Mouse (Mus musculus): Measurements from ENCODE around the gene Pla2g1b. TPM values are rescaled to one million over a fixed set of nuclear protein-coding genes. Genes with fewer than 3 reads are reported as not detected.
A peak's percentile ranks its signal among the peaks of the same experiment; 100 is the strongest.

Pla2g1b gene
- polyA plus RNA-seq, 1 experiment = 55.4 TPM

DNA sequence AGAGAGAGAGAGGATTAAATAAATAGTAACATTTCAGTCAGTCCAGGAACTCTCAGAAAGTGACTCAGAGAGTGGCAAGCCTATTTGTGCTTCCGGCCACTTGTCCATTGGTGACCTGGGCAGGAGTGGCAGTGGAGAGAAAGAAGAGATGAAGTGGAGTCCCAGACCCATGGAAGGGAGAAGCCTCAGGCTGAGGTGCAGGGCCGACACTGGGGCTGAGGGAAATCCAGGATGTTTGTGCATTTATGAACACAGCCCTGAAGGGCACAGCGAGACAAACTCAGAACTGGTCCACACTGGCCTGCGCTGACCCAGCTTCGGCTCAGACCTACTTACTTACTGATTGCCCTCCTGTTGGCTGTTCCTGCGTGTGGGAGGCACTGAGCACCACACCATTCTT lies 3.7 kb downstream of the Pla2g1b start:
- Histone ChIP-seq H3K9me3 (replicated peaks; ENCODE audit: control insufficient read depth, insufficient read depth, low read length, poor library complexity, severe bottlenecking) (no peaks in the 10 kb centered on the region), H3K27ac (ENCODE audit: insufficient read depth, low read length) (no peak overlapping the region), H3K9ac (ENCODE audit: low read depth, poor library complexity, severe bottlenecking) (no peak overlapping the region), H3K4me3 (ENCODE audit: low read depth, low read length) (no peak overlapping the region), H3K36me3 (ENCODE audit: control insufficient read depth, insufficient read depth, low read length, poor library complexity, severe bottlenecking) (peaks cover 2% of the 10 kb centered on the region), H3K4me1 (ENCODE audit: control insufficient read depth, insufficient read depth, low read length) (no peaks in the 10 kb centered on the region), H3K27me3 (ENCODE audit: control insufficient read depth, insufficient read depth, low read length, poor library complexity, severe bottlenecking) (no peaks in the 10 kb centered on the region)
- TF ChIP-seq EP300 (IDR thresholded peaks at IDR 0.05; ENCODE audit: insufficient read depth, low read depth, low read length) = no peak
- TF ChIP-seq CTCF (IDR thresholded peaks at IDR 0.05; ENCODE audit: low read depth, low read length) = no peak
- no peak for TF ChIP-seq POLR2A (IDR thresholded peaks at IDR 0.05; ENCODE audit: insufficient read depth, low read length)

DNA sequence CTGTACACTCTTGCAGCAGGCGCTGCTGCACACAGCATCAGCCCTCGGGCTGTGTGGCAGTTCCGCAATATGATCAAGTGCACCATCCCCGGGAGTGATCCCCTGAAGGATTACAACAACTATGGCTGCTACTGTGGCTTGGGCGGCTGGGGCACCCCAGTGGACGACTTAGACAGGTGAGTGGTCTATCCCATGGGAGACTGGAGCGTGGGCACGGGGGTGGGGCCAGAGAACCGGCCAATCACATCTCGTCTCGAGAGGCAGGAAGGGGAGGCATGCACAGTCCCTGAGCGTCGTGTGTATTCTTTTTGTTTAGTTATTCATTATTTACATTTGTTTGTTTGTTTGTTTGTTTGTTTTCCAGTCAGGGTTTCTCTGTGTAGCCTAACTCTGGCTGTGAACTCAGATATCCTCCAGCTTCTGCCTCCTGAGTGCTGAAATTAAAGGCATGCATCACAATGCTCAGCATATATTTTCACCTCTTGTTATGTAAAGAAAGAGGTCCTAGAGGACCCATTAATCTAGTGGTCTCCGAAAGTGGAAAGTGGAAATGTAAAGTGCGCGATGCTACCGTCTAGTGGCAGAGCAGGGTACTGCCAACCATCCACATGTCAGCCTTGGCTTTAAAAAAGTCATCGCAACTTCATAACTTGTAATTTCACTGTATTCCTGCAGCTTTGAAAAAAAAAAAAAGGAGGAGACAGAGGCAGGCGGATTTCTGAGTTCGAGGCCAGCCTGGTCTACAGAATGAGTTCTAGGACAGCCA lies 4.9 kb downstream of the Pla2g1b start:
- Histone ChIP-seq H3K36me3 (ENCODE audit: control insufficient read depth, insufficient read depth, low read length, poor library complexity, severe bottlenecking) (peaks cover 2% of the 10 kb centered on the region), H3K4me3 (ENCODE audit: low read depth, low read length) (peak overlapping the region; percentile 7; the same call in 1 of the 2 replicates), H3K27ac (ENCODE audit: insufficient read depth, low read length) (no peak overlapping the region), H3K27me3 (ENCODE audit: control insufficient read depth, insufficient read depth, low read length, poor library complexity, severe bottlenecking) (no peaks in the 10 kb centered on the region), H3K4me1 (ENCODE audit: control insufficient read depth, insufficient read depth, low read length) (no peaks in the 10 kb centered on the region), H3K9ac (ENCODE audit: low read depth, poor library complexity, severe bottlenecking) (no peak overlapping the region), H3K9me3 (replicated peaks; ENCODE audit: control insufficient read depth, insufficient read depth, low read length, poor library complexity, severe bottlenecking) (no peaks in the 10 kb centered on the region)
- TF ChIP-seq CTCF (IDR thresholded peaks at IDR 0.05; ENCODE audit: low read depth, low read length) (peak; percentile 77), EP300 (IDR thresholded peaks at IDR 0.05; ENCODE audit: insufficient read depth, low read depth, low read length) (no peak)

DNA sequence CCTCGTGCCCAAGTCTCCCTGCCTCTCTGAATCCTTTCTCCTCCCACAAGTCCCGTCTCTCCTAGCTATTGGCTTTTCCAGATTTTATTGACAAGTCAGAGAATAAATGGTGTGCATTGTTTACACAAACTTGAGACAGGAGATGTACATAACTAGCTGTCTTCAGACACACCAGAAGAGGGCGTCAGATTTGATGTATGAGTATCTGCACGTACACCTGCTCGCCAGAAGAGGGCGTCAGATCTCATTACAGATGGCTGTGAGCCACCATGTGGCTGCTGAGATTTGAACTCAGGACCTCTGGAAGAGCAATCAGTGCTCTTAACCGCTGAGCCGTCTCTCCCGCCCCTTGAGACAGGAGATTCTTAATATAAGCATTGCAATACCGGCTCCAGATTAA lies 7.1 kb downstream of the Pla2g1b start:
- H3K9me3 ChIP-seq (replicated peaks; ENCODE audit: control insufficient read depth, insufficient read depth, low read length, poor library complexity, severe bottlenecking) = no peaks in the 10 kb centered on the region
- peaks cover 6% of the 10 kb centered on the region for H3K36me3 ChIP-seq (ENCODE audit: control insufficient read depth, insufficient read depth, low read length, poor library complexity, severe bottlenecking)
- H3K9ac ChIP-seq (ENCODE audit: low read depth, poor library complexity, severe bottlenecking) = no peak overlapping the region
- H3K27me3 ChIP-seq (ENCODE audit: control insufficient read depth, insufficient read depth, low read length, poor library complexity, severe bottlenecking) = no peaks in the 10 kb centered on the region
- H3K27ac ChIP-seq (ENCODE audit: insufficient read depth, low read length) = no peak overlapping the region
- H3K4me3 ChIP-seq (ENCODE audit: low read depth, low read length) = no peak overlapping the region
- TF ChIP-seq POLR2A (IDR thresholded peaks at IDR 0.05; ENCODE audit: insufficient read depth, low read length) (no peak), CTCF (IDR thresholded peaks at IDR 0.05; ENCODE audit: low read depth, low read length) (peak; percentile 49)
- no peaks in the 10 kb centered on the region for H3K4me1 ChIP-seq (ENCODE audit: control insufficient read depth, insufficient read depth, low read length)

DNA sequence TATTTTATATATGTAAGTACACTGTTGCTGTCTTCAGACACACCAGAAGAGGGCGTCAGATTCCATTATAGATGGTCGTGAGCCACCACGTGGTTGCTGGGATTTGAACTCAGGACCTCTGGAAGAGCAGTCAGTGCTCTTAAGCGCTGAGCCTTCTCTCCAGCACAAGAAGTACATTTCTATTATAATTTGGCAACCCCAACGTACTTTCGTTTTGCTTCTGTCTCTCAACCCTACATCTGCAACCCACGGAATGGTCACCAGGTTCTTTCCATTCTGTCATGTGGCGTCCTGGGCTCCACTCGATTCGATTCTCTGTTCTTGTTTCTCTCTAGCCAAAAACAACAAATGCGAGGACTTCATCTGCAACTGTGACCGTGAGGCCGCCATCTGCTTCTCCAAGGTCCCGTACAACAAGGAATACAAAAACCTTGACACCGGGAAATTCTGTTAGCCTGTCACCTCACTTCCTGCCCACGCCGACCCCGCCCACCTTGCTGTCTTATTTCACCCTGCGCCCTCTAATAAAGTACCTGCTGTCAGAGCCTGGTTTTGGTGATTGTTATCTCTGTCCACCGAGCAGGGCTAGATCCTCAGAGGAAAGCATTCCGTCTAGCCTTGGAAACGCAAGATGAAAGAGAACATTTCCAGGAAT lies 8.2 kb downstream of the Pla2g1b start:
- Histone ChIP-seq H3K4me3 (ENCODE audit: low read depth, low read length) (0 out of 2 replicates have a peak overlapping the region, but pooled peaks have one; percentile 8), H3K36me3 (ENCODE audit: control insufficient read depth, insufficient read depth, low read length, poor library complexity, severe bottlenecking) (peaks cover 4% of the 10 kb centered on the region), H3K9me3 (replicated peaks; ENCODE audit: control insufficient read depth, insufficient read depth, low read length, poor library complexity, severe bottlenecking) (no peaks in the 10 kb centered on the region), H3K9ac (ENCODE audit: low read depth, poor library complexity, severe bottlenecking) (no peak overlapping the region), H3K27ac (ENCODE audit: insufficient read depth, low read length) (peak overlapping the region; percentile 3; the same call in 1 of the 2 replicates), H3K4me1 (ENCODE audit: control insufficient read depth, insufficient read depth, low read length) (no peaks in the 10 kb centered on the region), H3K27me3 (ENCODE audit: control insufficient read depth, insufficient read depth, low read length, poor library complexity, severe bottlenecking) (no peaks in the 10 kb centered on the region)
- no peak for TF ChIP-seq EP300 (IDR thresholded peaks at IDR 0.05; ENCODE audit: insufficient read depth, low read depth, low read length)
- TF ChIP-seq POLR2A (IDR thresholded peaks at IDR 0.05; ENCODE audit: insufficient read depth, low read length) = no peak
- no peak for TF ChIP-seq CTCF (IDR thresholded peaks at IDR 0.05; ENCODE audit: low read depth, low read length)

DNA sequence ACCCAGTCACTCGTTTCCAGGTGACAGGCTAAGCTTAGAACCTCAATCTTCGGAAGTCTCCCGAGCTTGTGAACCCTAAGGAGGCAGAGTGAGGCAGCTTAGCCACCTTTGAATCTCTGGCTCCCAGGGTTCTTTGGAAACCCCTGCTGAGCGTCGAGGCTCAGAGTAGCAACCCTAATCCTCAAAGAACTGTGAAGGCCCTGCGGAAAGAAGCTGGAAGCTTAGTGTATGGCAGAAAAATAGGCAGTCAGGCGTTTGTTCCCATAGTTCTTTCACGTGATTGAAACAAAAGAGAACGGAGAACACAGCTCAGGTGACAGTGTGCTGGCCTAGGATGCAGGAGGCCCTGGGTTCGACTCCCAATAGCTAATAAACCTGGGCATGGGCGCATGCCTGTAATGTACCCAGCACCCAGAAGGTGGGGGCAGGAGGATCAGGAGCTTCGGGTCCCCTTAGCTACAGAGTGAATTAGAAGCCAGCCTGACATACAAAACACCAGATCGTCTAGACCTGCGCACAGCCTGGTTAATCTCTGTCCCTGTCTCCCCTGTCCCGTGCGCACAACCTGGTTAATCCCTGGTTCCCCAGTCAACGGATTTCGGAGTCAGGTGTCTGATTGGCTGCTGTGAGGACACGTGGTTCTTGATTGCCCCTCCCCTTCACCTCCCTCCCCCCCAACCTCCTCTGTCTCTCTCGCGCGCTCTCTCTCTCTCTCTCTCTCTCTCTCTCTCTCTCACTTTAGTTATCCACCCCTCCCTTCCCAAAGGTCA lies 9.5 kb downstream of the Pla2g1b start:
- TF ChIP-seq CTCF (IDR thresholded peaks at IDR 0.05; ENCODE audit: low read depth, low read length) (no peak), POLR2A (IDR thresholded peaks at IDR 0.05; ENCODE audit: insufficient read depth, low read length) (peak; percentile 16), EP300 (IDR thresholded peaks at IDR 0.05; ENCODE audit: insufficient read depth, low read depth, low read length) (0 out of 2 replicates have a peak, but pooled peaks have one; percentile 46)
- H3K4me1 ChIP-seq (ENCODE audit: control insufficient read depth, insufficient read depth, low read length) = no peaks in the 10 kb centered on the region
- no peaks in the 10 kb centered on the region for H3K9me3 ChIP-seq (replicated peaks; ENCODE audit: control insufficient read depth, insufficient read depth, low read length, poor library complexity, severe bottlenecking)
- H3K4me3 ChIP-seq (ENCODE audit: low read depth, low read length) = peak overlapping the region; percentile 70
- H3K9ac ChIP-seq (ENCODE audit: low read depth, poor library complexity, severe bottlenecking) = peak overlapping the region; percentile 25
- peak overlapping the region; percentile 87 for H3K27ac ChIP-seq (ENCODE audit: insufficient read depth, low read length)
- H3K27me3 ChIP-seq (ENCODE audit: control insufficient read depth, insufficient read depth, low read length, poor library complexity, severe bottlenecking) = no peaks in the 10 kb centered on the region
- H3K36me3 ChIP-seq (ENCODE audit: control insufficient read depth, insufficient read depth, low read length, poor library complexity, severe bottlenecking) = peaks cover 4% of the 10 kb centered on the region
